Mouse (Mus musculus): ENCODE measurements around the gene Ccdc32. TPM values are rescaled to one million over a fixed set of nuclear protein-coding genes. Genes with fewer than 3 reads are reported as not detected.

Gene Ccdc32
- polyA plus RNA-seq, 1 experiment, result 10.3 TPM

DNA sequence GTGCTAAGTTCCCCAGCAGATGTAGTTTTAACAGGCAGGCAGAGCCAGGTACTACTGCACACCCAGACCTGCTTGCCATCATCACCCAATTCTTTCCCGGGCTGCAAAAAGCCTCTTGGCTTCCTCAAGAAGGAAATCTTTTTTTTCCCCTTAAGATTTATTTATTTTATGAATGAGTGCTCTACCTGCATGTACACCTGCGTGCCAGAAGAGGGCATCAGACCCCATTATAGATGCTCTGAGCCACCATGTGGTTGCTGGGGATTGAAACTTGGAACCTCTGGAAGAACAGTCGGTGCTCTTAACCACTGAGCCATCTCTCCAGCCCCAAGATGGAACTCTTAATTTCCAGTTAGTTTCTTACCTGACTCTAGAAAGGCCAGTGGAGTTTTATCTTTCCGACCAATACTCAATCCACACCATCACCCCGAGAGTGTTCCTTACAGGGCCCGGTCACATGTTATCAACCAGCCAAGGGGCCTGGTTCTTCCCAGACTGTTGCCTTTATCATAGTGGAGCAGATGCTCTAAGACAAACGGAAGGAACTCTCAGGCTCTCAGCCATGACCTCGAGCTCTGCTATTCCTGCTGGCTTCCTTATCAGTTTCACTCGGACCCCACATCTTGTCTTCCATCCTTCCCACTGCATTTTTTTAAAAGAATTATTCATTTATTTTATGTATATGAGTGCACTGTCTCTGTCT is 4.5 kb downstream of the Ccdc32 start:
- Histone ChIP-seq H3K36me3 (ENCODE audit: control insufficient read depth, insufficient read depth) (peaks cover 6% of the 10 kb centered on the region), H3K4me2 (ENCODE audit: low read depth) (no peak overlapping the region), H3ac (ENCODE audit: control insufficient read depth, insufficient read length) (no peak overlapping the region), H3K79me2 (ENCODE audit: control insufficient read depth, insufficient read depth) (peaks cover 3% of the 10 kb centered on the region), H3K27me3 (ENCODE audit: control insufficient read depth, insufficient read depth, insufficient read length) (no peaks in the 10 kb centered on the region), H3K4me3 (no peak overlapping the region)
- TF ChIP-seq MAX (IDR thresholded peaks at IDR 0.05; ENCODE audit: low read depth) (no peak), MYOG (IDR thresholded peaks at IDR 0.05; ENCODE audit: control insufficient read depth in 1 of 3, insufficient read depth in 1 of 3, insufficient read length in 2 of 3, low read depth in 2 of 3) (no peak), CEBPB (IDR thresholded peaks at IDR 0.05; ENCODE audit: insufficient read depth, poor library complexity, severe bottlenecking) (no peak), POLR2AphosphoS2 (IDR thresholded peaks at IDR 0.05; ENCODE audit: insufficient read length, low read depth) (no peak), USF1 (IDR thresholded peaks at IDR 0.05; ENCODE audit: low read depth) (no peak), REST (IDR thresholded peaks at IDR 0.05; ENCODE audit: insufficient read depth, insufficient read length) (no peak), MYOD1 (IDR thresholded peaks at IDR 0.05; ENCODE audit: control insufficient read depth in 1 of 3, insufficient read length in 2 of 3, low read depth in 2 of 3) (no peak), TCF3 (IDR thresholded peaks at IDR 0.05; ENCODE audit: insufficient read length, low read depth) (no peak)

DNA sequence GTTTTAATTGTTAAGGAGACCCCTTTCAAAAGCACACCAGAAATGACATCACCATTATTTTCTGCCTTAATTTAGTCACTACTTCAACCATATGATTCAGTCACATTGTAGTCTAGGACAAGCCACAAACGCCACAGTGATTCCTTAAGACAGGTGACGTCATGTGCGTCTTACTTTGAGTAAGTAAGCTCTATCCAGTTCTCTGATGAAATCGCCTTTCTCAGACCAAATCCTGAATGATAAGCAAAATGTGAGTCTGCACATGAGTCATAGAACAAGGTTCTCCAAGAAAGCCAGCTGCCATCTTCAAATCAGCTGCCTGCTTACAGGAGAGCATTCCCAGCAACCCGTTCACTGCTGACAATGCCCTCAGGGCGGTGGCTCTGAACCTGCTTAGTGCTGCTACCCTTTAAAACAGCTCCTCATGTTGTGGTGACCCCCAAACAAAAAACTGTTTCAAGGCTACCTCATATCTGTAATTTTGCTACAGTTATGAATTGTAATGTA is 6.0 kb downstream of the Ccdc32 start:
- Histone ChIP-seq H3K4me2 (ENCODE audit: low read depth) (no peak overlapping the region), H3K4me3 (no peak overlapping the region), H3K79me2 (ENCODE audit: control insufficient read depth, insufficient read depth) (no peaks in the 10 kb centered on the region), H3K36me3 (ENCODE audit: control insufficient read depth, insufficient read depth) (peaks cover 11% of the 10 kb centered on the region), H3K27me3 (ENCODE audit: control insufficient read depth, insufficient read depth, insufficient read length) (no peaks in the 10 kb centered on the region), H3ac (ENCODE audit: control insufficient read depth, insufficient read length) (no peak overlapping the region)
- no peak for TF ChIP-seq REST (IDR thresholded peaks at IDR 0.05; ENCODE audit: insufficient read depth, insufficient read length)
- TF ChIP-seq MYOD1 (IDR thresholded peaks at IDR 0.05; ENCODE audit: control insufficient read depth in 1 of 3, insufficient read length in 2 of 3, low read depth in 2 of 3), result peak in 1 of 3 experiments; percentile 43
- TF ChIP-seq SRF (IDR thresholded peaks at IDR 0.05; ENCODE audit: control insufficient read depth, insufficient read length, low read depth), result no peak
- no peak for TF ChIP-seq TCF12 (IDR thresholded peaks at IDR 0.05; ENCODE audit: insufficient read depth, poor library complexity, severe bottlenecking)
- peak in 2 of 3 experiments; percentile 25 to 48 for TF ChIP-seq MYOG (IDR thresholded peaks at IDR 0.05; ENCODE audit: control insufficient read depth in 1 of 3, insufficient read depth in 1 of 3, insufficient read length in 2 of 3, low read depth in 2 of 3)

DNA sequence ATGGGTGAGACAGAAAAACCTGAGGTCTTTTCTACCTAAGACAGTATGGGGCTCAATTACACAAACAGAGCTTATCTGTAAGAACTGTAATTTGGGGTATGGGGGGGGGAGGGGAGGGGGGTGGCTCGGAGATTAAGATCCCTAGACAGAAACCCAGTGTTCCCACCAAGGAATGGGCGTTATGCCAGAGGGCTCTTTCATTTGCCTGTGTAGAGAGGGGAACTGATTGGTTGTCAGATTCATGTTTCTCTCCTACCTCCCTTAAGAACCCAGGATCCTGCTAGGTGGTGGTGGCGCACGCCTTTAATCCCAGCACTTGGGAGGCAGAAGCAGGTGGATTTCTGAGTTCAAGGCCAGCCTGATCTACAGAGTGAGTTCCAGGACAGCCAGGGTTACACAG is 9.7 kb downstream of the Ccdc32 start:
- TF ChIP-seq POLR2AphosphoS2 (IDR thresholded peaks at IDR 0.05; ENCODE audit: insufficient read length, low read depth) (no peak), MAX (IDR thresholded peaks at IDR 0.05; ENCODE audit: low read depth) (no peak), TCF12 (IDR thresholded peaks at IDR 0.05; ENCODE audit: insufficient read depth, poor library complexity, severe bottlenecking) (no peak), REST (IDR thresholded peaks at IDR 0.05; ENCODE audit: insufficient read depth, insufficient read length) (no peak), MYOD1 (IDR thresholded peaks at IDR 0.05; ENCODE audit: control insufficient read depth in 1 of 3, insufficient read length in 2 of 3, low read depth in 2 of 3) (no peak), POLR2A (IDR thresholded peaks at IDR 0.05; ENCODE audit: insufficient read length, low read depth) (no peak), MYOG (IDR thresholded peaks at IDR 0.05; ENCODE audit: control insufficient read depth in 1 of 3, insufficient read depth in 1 of 3, insufficient read length in 2 of 3, low read depth in 2 of 3) (no peak), TCF3 (IDR thresholded peaks at IDR 0.05; ENCODE audit: insufficient read length, low read depth) (no peak), CEBPB (IDR thresholded peaks at IDR 0.05; ENCODE audit: insufficient read depth, poor library complexity, severe bottlenecking) (no peak), USF1 (IDR thresholded peaks at IDR 0.05; ENCODE audit: low read depth) (no peak)

DNA sequence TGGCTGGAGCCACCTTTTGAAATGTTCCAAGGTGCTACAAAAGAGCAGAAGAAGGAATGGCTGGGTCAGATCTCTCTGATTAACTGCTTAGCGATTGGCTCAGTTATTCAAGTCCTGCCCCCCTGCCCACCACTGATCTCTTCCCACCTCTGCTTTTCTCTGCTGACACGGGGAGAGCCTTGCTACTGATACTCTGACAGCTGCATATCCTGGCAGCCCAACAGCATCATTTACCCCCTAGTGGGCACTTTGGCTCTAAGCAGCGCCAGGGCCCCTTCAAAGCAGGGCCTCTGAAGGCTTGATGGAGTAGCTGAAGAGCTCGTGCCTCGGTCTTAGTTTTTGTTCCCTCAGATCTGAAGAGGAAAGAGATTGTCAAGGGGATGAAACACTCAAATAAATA is 10.1 kb downstream of the Ccdc32 start:
- no peak overlapping the region for H3ac ChIP-seq (ENCODE audit: control insufficient read depth, insufficient read length)
- H3K36me3 ChIP-seq (ENCODE audit: control insufficient read depth, insufficient read depth), result peaks cover 6% of the 10 kb centered on the region
- no peak overlapping the region for H3K4me3 ChIP-seq
- no peaks in the 10 kb centered on the region for H3K27me3 ChIP-seq (ENCODE audit: control insufficient read depth, insufficient read depth, insufficient read length)
- no peaks in the 10 kb centered on the region for H3K79me2 ChIP-seq (ENCODE audit: control insufficient read depth, insufficient read depth)
- no peak overlapping the region for H3K4me2 ChIP-seq (ENCODE audit: low read depth)
- no peak for TF ChIP-seq CEBPB (IDR thresholded peaks at IDR 0.05; ENCODE audit: insufficient read depth, poor library complexity, severe bottlenecking)
- no peak for TF ChIP-seq SRF (IDR thresholded peaks at IDR 0.05; ENCODE audit: control insufficient read depth, insufficient read length, low read depth)
- TF ChIP-seq MAX (IDR thresholded peaks at IDR 0.05; ENCODE audit: low read depth), result no peak
- peak in 2 of 3 experiments; percentile 10 to 17 for TF ChIP-seq MYOD1 (IDR thresholded peaks at IDR 0.05; ENCODE audit: control insufficient read depth in 1 of 3, insufficient read length in 2 of 3, low read depth in 2 of 3)
- no peak for TF ChIP-seq MYOG (IDR thresholded peaks at IDR 0.05; ENCODE audit: control insufficient read depth in 1 of 3, insufficient read depth in 1 of 3, insufficient read length in 2 of 3, low read depth in 2 of 3)

More for the DNA sequence above, 9.7 kb downstream of the Ccdc32 start:
- no peaks in the 10 kb centered on the region for H3K79me2 ChIP-seq (ENCODE audit: control insufficient read depth, insufficient read depth)
- peaks cover 6% of the 10 kb centered on the region for H3K36me3 ChIP-seq (ENCODE audit: control insufficient read depth, insufficient read depth)
- H3K4me3 ChIP-seq, result no peak overlapping the region
- no peak overlapping the region for H3K4me2 ChIP-seq (ENCODE audit: low read depth)
- no peak overlapping the region for H3ac ChIP-seq (ENCODE audit: control insufficient read depth, insufficient read length)
- no peaks in the 10 kb centered on the region for H3K27me3 ChIP-seq (ENCODE audit: control insufficient read depth, insufficient read depth, insufficient read length)

DNA sequence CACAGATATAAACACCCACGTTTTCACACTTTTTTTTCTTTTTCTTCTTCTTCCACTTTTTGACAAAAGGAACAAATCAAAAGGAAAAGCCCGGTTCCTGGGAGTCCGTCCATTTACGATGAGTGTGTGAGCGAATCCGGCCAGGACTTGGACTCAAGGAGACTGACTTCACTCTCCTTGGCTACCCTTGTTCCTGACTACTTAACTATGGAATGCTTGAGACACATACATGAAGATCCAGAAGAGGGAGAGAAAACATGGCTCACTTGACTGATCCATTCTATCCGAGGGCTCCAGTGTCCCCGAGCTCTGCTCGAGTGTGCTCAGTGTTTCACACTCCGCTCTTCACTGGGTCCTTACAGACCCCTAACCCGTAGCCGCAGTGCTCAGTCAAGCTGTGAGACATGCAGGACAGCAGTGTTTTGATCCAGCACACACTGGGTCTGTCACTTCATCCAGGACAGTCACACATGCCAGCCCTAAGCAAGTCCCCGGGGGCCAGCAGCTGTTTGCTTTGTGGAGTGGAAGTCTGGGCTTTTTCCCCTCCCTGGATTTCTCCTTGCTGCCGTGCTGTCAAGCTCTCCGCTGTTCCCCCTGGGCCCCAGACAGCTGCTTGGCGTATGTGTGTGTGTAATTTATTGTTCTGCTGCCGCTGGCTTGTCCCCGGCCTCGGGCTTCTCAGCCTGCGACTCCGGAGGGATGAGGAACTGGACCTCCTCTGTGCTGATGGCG is 10.6 kb downstream of the Ccdc32 start:
- Histone ChIP-seq H3K4me3 (no peak overlapping the region), H3K36me3 (ENCODE audit: control insufficient read depth, insufficient read depth) (peaks cover 6% of the 10 kb centered on the region), H3K79me2 (ENCODE audit: control insufficient read depth, insufficient read depth) (no peaks in the 10 kb centered on the region), H3ac (ENCODE audit: control insufficient read depth, insufficient read length) (no peak overlapping the region), H3K27me3 (ENCODE audit: control insufficient read depth, insufficient read depth, insufficient read length) (no peaks in the 10 kb centered on the region), H3K4me2 (ENCODE audit: low read depth) (no peak overlapping the region)
- no peak for TF ChIP-seq USF1 (IDR thresholded peaks at IDR 0.05; ENCODE audit: low read depth)
- peak in 1 of 3 experiments; percentile 7 for TF ChIP-seq MYOG (IDR thresholded peaks at IDR 0.05; ENCODE audit: control insufficient read depth in 1 of 3, insufficient read depth in 1 of 3, insufficient read length in 2 of 3, low read depth in 2 of 3)

Measured in myocyte (in vitro differentiated cells).